Mouse (Mus musculus) cerebellum, adult 11 months (tissue): ENCODE measurements around the gene Ambra1.

ENCODE experiments used
- DNase-seq: peaks from one replicate; pipeline ENCODE4 v3.0.0; 2022

The Ambra1 gene

DNA sequence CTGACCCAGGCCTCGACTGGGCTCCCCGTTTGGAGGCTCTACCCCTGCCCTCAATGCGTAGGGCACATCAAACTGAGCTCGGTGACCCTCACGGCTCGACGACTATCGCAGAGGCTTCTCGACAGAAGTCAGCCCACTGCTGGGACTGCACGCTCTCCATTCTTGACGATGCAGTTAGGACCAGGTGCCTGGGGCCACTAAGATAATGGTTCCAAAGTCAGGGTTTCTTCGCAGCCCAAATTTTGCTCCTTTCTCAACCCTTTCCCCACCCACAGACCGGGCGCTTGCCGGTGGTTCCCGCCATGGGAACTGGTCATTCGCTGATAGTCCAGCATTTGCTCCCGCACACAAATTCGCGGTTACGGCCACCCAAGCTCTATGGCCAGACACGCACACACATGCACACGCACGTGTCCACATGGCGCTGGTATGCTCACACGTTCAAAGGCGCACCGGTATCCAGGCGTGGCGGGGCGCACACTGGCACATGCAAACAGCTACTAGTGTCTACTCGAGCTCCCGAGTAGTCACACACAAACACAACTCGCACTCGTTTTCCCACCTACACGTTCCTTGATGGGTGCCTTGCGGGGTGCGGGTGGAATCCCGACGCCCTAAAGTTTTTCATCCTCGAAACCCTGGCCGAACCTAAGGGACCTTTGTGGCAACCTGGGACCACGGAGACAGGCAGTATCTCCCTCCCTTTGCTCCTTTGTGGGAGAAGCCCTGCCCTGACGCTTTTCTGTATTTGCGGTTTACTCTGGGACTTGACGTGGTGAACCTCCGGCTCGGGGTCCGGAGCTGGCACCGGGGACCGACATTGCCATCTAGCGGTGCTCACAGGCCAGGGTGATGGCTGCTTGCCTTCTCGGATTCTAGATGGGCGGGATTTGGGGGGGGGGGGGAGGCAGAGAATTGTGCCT, 193.7 kb downstream of the Ambra1 start:
- DNase-seq, result peak; percentile 61

DNA sequence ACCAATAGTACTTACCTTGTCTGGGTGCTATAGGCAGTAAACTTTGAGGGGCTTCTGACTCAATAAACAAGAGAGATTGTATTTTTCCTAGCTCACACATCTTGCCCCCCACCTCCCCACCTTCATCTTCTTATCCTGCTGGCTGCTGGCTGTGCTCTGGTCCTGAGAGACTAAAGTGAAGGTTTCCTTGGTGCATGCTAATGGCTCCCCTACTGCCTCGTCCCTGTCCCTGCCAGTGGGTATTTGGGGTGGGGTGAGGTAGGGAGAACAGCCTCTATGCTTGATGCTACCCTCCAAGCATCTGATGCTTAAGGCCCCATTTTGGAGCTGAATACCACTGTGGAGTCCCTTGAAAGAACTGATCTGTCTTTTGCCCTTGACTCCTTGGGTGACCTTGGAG, 194.8 kb downstream of the Ambra1 start:
- no peak for DNase-seq

DNA sequence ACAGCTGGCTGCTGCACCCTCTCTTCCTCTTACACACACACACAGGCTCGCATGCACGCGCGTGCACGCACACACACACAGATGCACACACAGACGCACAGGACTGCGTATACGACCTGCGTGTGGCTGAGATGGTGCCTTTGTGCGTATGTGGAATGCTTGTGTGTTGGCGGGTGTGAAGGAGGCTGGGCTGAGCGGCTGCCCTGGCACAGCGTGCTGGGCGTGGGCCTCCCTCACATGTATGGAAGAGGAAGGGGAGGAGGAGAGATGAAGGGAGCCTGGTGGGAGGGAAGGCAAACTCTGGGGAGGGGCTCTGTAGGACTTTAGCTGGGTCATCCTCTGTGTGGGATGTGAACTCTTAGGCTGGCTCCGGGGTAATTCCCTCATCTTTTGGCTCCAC, 195.5 kb downstream of the Ambra1 start:
- peak; percentile 16 for DNase-seq

DNA sequence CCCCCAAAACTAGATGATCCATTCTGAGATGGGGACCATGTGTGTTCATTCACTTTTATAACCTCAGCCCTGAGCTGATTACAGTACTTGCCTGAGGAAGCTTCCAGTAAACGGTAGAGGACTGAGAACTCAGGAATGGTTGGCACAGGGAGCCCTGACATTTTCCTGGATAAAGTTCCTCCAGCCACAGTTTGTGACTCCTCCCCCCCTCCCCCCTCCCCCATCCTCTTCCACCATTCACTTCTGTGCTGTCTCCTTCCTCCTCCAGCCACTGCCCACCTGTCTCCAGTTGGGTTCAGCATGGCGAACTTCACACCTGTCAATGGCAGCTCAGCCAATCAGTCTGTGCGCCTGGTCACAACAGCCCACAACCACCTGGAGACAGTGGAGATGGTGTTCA, 197.0 kb downstream of the Ambra1 start, which contains the start of gene Chrm4:
TSS of gene Chrm4 (plus strand) at position 301 of the 400 bp plus-strand sequence.
- peak; percentile 20 for DNase-seq

DNA sequence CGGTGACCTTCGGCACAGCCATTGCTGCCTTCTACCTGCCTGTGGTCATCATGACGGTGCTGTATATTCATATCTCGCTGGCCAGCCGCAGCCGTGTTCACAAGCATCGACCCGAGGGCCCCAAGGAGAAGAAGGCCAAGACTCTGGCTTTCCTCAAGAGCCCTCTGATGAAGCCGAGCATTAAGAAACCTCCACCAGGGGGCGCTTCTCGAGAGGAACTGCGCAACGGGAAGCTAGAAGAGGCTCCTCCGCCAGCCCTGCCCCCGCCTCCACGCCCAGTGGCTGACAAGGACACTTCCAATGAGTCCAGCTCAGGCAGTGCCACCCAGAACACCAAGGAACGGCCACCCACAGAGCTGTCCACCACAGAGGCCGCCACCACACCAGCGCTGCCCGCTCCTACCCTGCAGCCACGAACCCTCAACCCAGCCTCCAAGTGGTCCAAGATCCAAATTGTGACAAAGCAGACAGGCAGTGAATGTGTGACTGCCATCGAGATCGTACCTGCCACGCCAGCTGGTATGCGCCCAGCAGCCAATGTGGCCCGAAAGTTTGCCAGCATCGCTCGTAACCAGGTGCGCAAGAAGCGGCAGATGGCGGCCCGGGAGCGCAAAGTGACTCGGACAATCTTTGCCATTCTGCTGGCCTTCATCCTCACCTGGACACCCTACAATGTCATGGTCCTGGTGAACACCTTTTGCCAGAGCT, 198.0 kb downstream of the Ambra1 start:
- DNase-seq, result peak; percentile 83

DNA sequence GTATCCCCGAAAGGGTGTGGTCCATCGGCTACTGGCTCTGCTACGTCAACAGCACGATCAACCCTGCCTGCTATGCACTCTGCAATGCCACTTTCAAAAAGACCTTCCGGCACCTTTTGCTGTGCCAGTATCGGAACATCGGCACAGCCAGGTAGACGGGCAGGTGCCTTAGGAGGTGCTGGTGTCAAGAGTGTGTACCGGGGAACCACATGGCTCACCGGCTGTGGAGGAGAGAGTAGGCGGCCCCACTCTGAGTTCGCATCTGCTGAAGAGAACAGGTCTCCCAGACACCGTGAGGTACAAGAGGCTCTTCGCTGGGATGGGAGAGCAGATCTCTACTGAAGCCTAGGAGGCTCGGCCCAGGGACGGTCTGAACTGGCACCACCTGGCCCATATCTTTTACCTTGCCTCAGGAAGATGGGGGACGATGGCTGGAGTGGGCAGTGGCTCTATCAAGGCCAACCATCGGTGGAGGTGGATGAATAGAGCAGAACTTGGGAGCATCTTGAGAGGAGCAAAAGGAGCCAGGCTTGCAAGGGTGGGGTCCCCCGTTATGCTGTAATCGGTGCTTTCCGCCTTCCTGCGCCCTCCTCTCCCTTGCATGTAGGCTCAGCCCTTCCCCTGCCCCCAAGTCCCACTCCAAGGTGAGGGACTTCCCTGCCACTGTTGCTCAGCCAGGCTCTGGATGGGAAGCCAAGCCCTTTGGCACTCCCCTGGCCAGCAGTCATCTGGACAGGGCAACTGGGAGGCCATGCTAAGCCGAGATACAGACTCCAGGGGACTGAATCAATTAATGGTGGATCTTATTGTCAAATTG, 198.8 kb downstream of the Ambra1 start:
- peak; percentile 37 for DNase-seq

DNA sequence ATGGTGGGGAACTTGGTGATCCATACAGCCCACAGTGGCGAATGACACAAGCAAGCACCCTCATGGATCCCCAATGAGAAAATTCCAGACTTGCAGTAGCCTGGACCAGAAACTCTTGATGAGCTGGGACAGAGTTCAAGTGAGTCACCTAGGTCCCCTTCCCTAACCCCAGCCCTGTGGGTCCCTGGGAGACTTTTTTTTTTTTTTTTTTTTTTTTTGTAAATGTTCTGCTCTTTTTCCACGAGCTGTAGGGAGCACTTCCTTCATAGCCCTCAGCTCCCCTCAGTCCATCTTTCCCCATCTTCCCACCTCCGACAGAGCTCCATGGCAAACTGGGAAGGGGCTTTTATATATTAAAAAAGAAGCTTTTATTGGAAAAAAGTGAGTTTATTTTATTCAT, 199.5 kb downstream of the Ambra1 start:
- peak; percentile 17 for DNase-seq

DNA sequence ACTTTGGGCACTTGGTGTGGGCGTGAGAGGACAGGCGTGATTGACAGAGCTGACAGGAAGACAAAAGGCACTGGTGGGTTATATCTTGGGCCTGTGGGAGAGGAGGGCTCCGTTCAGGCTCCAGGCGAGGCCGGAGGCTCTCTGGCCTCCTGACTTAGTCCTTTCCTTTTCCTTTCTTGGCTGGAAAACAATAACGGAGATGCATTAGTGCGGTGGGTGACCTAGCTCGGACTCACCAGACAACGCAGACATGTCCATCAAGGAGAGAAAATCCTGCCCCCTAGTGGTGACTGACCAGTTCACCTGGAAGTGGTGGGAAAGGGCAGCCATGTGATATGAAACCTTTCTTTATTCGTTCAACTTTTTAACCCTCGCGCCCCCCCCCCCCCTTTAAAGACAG, 200.0 kb downstream of the Ambra1 start:
- DNase-seq, result peak; percentile 58

DNA sequence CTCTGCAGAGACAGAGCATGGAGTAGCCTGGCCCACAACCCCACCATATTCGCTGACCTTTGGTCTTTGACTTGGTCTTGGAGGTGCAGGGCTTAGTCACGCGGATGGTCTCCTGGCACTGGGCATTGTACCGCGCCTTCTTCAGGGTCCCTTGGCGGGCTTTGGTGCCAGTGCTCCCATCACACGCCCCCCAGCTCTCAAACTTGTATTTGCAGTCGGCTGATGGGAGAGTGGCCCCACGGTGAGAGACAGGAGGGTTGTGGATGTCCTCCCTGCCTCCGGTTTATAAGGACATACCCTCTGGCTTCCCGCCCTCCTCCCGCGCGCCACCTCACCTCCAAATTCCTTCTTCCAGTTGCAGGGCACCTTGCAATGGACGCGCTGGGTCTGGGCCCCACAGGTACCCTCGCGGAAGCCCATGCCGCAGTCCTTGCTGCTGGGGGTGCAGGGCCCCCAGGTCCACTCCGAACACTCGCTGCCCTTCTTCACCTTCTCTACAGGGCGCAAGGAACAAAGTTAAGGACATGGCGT, 200.9 kb downstream of the Ambra1 start:
- DNase-seq, result peak; percentile 32

DNA sequence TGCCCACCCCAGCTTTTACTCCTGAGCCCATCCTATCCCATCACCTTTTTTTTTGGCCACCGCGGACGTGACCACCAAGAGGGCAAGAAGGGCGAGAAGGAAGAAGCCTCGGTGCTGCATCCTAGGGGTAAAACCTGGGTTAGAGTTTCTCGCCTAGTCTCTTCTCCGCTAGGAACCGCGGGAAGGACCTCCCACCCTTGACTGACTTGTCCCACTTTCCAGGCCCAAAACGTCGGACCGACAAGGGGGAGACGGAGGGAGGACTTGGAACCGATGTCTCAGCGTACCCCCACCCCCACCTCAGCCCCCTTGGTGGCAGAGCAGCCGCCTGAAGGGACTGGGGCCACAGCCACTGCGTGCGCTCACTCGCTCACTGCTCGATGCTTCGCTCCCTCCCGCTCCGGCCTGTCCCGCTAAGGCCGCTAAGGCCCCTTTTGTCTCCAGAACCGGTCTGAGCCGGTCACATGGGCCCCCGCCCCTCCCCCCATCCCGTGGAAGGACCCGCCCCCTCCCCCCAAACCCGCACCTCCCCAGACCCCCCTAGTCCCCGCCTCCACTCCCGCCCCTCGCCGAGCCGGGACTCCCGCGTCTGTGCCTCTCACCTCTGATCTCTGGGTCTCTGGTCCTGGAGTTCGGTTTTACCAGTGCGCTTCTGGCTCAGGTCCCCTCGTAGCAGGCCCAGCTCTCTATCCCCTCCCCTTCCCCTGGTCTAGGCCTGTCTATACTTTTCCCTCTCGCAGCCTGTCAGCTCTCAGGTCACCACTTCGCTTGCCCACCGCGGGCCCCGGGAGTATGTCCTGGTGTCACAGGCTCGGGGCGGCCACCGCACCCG, 201.6 kb downstream of the Ambra1 start:
- peak; percentile 32 for DNase-seq

DNA sequence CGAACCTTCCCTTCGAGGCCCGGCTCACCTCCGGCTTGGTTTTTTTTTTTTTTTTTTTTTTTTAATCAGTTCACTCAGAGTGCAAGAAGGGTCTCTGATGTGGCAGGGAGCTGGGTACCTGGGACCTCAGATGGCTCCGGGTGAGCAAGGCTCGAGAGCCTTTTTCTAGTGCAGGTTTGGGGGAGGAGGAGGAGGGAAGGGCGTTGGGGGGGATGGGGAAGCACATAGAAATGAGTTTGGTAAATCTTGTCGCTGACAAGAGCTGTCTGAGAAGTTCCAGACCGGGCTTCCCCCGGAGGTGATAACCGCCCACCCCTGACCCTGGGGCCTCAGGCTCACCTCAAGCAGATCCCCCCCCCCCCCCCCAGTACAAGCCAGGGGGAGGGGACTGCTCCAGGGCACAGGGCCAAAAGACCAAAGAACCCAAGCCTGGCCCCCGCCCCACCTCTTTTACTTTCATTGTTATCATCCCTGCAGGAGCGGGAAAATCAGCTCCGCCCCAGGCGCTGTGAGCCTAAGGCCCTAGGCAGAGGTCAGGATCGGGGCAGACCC, 202.3 kb downstream of the Ambra1 start, which contains the start of gene Mdk:
TSS of gene Mdk (minus strand) at position 138 of the 552 bp plus-strand sequence.
- peak; percentile 29 for DNase-seq

DNA sequence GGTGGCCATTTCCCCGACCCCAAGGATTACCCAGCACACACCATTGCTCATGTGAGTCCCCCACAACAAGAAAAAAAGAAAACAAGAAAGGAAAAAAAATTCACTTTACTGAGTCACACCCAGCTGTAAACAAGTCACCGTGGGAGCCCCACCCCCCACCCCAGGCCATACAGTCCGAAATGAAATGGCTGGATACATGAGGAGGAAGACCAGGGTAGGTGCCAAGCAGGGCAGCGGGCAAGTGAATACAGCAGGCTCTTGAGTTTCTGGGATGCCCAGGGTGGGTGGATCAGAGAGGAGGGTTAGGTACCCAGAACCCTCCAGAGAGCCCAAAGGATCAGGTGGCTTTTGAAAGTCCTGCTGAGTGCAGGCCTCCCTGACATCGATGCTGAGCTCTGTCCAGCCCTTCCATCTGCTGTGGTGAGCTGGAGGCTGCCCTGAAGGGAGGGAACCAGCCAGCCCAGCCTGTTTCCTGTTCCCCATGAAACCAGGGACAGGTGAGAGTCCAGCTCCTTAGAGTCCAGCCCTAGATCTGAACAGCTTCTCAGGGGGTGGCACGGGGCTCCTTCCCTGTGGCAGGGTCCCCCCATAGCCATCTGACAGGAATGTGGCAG, 202.9 kb downstream of the Ambra1 start:
- DNase-seq, result peak; percentile 67

DNA sequence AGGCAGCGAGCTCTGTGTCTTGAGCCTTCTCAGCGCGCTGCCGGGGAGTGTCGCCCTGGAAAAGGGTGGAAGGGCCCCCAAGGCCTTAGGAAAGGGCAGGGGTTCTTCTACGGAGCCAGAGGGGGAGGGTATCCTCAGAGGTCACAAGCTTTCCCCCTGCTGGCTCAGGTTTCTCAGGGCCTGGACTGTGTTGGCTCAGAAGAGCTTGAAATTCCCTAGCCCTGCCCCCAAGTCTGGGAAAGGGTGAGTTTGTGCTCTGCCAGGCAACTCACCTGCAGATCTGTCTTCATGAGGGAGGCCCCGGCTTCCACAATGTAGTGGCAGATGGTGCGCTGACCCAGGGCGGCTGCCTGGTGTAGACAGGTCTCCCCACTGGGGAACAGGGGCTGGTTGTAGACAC, 203.5 kb downstream of the Ambra1 start:
- peak; percentile 77 for DNase-seq

DNA sequence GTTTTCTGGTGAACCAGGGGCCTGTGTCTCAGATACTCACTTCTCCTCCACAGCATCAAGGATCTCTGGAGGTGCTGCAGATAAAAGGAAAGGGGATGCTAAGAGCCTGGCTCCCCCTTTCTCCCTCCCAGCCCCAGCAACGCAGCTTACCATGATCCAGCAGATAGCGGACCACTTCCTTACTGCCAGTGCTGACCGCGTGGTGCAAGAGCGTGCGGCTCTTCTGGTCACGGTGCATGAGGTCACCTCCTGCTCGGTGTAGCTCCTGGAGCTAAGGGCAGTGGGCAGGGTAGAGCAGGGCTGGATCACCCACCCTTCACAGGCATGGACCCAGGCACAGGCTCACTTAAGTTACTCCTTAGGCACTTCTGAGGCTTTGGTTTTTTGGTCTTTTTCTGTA, 204.1 kb downstream of the Ambra1 start:
- DNase-seq, result no peak

DNA sequence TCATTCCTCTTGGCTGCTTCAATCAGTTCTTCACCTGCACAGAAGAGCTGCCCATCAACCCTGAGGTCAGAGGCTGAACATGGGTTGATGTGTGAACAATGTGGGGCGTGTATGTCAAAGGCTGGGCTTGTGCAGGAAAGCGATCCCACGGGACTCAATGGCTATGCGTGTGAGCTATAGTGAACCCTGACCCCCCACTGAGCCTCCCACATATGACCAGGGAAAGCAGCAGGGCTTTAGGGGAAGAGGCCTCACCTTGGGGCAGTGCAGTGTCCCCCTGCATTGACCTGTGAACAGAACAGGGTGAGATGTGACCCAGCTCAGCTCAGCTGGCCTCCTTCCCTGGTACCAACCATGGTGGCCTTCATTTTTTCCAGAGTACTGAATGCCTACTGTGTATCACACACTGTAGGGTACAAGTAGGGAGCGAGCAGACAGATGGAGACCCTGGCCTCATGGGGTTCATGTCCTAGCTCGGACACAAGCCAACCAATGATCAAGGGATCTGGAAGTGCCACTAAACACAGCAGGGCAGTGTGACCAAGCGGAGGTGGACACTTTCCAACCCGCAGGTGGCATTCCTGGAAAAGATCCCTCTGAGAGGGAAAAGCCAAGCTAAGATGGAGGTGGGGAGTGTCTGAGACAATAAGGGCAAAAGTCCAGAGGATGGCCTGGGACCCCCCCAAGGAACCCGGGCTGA, 205.0 kb downstream of the Ambra1 start:
- peak; percentile 62 for DNase-seq

DNA sequence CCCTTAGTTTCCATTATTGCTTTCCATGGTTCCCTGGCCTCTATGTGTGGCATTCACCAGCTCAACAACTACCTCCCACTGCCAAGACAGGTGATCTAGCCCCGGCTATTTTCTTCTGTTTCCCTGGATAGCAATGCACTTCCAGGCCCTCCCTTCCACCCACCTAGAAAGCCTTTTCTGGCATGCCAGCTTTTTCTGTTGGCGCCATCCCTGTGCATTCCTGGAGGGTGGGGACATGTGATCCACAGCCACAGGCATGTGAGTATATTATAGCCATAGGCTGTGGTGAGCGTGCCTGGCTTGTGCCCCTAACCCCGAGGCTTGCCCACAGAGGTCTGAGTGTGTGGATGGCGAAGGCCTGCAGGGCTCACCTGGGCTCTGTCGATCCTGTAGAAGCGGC, 206.2 kb downstream of the Ambra1 start:
- DNase-seq, result peak; percentile 16

DNA sequence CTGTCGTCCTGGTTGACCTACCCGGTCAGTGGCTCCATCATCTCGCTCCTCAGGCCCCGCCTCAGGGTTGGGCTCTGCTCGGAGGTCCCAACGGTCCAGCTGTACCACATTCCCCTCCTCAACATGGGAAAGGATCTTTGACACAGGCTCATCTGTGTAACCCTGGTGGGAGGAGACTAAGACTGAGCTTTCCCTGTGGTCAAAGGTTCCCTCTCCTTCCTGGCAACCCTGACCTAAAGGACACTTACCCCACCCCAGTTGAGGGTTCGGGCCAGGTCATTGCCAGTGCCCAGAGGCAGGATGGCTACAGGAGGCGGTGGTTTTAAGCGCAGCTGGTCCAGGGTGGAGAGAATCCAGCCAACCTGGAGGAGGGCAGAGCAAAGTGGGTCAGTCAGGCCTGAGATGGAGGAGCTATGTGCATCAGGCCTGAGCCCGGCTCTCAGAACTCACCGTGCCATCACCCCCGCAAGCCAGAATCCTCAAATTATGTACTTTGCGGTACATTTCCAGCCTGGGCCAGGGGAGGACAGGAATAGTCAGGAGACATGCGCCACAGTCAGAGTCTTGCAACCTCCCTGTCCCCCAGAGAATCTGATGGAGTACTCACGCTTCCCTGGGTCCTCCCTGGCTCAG, 209.5 kb downstream of the Ambra1 start:
- DNase-seq, result no peak

DNA sequence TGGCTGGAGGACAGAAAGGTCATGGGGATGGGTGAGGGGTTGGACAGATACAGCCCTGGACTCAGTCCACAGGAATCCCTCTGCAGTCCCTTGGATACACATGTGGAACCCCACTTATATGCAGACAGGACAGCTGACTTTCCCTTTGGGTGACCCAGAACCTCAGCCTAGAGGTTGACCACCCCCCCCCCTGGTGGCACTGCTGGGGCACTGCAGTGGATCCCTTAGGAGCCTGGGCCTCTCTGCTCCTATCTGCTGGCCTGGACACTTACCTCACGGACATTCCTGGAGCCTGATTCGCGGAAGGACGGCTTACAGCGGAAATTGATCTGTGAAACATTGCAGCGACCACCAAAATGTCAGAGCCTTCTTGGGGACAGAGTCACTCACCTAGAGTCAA, 212.4 kb downstream of the Ambra1 start:
- no peak for DNase-seq

DNA sequence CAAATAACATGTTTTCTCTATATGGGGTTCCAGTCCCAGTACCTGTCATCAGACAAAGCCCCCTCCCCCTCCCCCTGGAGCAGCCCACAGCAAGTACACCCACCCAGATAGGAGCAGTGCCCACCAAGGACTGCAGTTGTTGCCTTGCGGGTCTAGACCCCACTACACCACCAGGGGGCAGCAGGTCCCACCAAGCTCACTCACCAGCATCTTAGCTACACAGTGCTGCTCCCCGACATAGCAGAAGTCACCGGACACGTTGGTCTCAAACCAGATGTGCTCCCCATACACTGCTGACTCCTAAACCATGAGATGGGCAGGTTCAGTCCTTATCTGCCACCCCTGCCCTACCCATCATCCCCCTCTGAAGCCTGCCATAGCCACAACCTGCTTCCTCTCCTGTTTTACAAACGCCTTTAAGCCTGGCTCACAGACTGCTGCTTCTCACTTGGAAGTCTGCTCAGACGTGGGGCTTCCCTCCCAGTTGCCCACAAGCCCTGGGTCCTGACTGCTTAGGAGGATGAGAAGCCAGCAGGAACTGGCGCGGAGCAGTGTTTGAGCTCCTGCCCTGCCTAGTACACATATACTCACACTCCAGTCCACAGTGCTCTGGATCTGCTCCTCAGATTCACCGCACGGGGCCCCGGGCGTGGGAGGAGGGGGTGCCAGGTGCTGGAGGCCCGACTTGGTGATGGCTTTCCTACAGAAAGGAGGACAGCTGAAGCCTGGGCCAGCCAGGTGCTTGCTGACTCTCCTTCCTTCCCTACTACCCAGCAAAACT, 214.4 kb downstream of the Ambra1 start:
- DNase-seq, result peak; percentile 82
